Mouse (Mus musculus) small intestine, adult 2 months (tissue): ENCODE measurements around the gene Capn8.

ENCODE experiments used
- CTCF ChIP-seq: fragments of 200-500 bp; IDR thresholded peaks from 2 replicates; pipeline ENCODE4 v1.5.1; 2012; ENCODE audit warnings: low read depth, mild to moderate bottlenecking, control low read depth, inconsistent platforms, low read length, moderate library complexity, mixed read lengths; ENCODE audit not compliant: insufficient replicate concordance, insufficient read length; ENCODE audit errors: extremely low read depth
- POLR2A ChIP-seq: fragments of 200-500 bp; IDR thresholded peaks from 2 replicates; pipeline ENCODE4 v1.6.1; 2012; ENCODE audit warnings: low read depth, mild to moderate bottlenecking, control low read depth, inconsistent platforms, low read length, moderate library complexity

DNA sequence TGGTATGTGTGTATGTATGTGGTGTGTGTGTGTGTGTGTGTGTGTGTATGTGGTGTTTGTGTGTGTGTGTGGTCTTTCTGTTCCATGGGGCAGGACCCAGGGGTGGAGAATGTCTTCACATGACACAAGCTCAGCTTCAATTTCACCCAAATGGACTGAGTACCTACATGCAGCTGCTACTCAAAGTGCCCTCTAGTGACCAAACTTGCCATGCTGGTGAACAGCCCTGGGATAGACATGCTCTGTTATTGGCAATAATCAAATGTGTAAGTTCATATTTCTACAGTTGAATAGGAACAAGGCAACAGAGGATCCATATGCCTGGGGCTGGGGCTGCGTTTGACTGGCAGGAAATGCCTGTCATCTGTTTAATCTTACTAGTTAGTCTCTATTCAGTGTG, 50.7 kb downstream of the Capn8 start:
- TF ChIP-seq CTCF (no peak), POLR2A (no peak)
